Mouse (Mus musculus): Measurements from ENCODE around the gene Usp19.

DNA sequence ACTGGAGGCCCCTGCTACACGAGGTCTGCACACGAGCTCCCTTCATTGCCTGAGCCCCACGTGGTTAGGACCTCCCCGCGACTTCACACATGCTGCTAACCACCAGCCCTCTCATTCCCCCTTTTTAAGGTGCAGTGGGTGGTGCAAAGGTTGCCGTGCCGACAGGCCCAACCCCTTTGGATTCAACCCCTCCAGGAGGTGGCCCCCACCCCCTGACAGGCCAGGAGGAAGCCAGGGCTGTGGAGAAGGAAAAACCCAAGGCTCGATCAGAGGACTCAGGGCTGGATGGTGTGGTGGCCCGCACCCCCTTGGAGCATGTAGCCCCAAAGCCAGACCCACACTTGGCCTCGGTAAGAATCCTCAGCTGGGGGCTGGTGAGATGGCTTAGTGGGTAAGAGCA lies 4.5 kb downstream of the Usp19 start:
- TF ChIP-seq CTCF (IDR thresholded peaks at IDR 0.05; ENCODE audit: low read depth, low read length) (no peak), TAL1 (conservative IDR thresholded peaks at IDR 0.05; ENCODE audit: low read depth, low read length) (no peak), POLR2AphosphoS5 (IDR thresholded peaks at IDR 0.05; ENCODE audit: insufficient replicate concordance, low read depth, low read length) (no peak)

Measured in G1E (cell line).